Mouse (Mus musculus) hindbrain, postnatal 0 days (tissue): ENCODE results near the gene Jaml. TPM values are rescaled to one million over a fixed set of nuclear protein-coding genes. Genes with fewer than 3 reads are reported as not detected.
A peak's percentile ranks its signal among the peaks of the same experiment; 100 is the strongest.

Experiments
- ATAC-seq: fragments of 200-750 bp; cut with Nextera tagmentation; 2 replicates; pipeline ENCODE4 v1.8.0; 2017; ENCODE audit warnings: mild to moderate bottlenecking, moderate TSS enrichment, moderate library complexity
- DNase-seq: peaks from one replicate; pipeline ENCODE4 v3.0.0-alpha.2; 2015; ENCODE audit warnings: low spot score
- H3K27ac ChIP-seq: fragments of 300-500 bp; sonication (generic); 2 replicates; pipeline ENCODE4 v1.5.1; 2014; ENCODE audit warnings: mild to moderate bottlenecking
- H3K27me3 ChIP-seq: fragments of 300-500 bp; sonication (generic); 2 replicates; pipeline ENCODE4 v1.6.1; 2014; ENCODE audit warnings: low read length, mixed read lengths; ENCODE audit not compliant: insufficient read depth
- H3K36me3 ChIP-seq: fragments of 300-500 bp; sonication (generic); 2 replicates; pipeline ENCODE4 v1.6.1; 2014; ENCODE audit warnings: low read length, mixed read lengths; ENCODE audit not compliant: insufficient read depth
- H3K4me1 ChIP-seq: fragments of 300-500 bp; sonication (generic); 2 replicates; pipeline ENCODE4 v1.6.1; 2014; ENCODE audit warnings: antibody characterized with exemption, low read length, mixed read lengths; ENCODE audit not compliant: insufficient read depth
- H3K4me2 ChIP-seq: fragments of 300-500 bp; sonication (generic); 2 replicates; pipeline ENCODE4 v1.6.1; 2014; ENCODE audit warnings: low read depth, mild to moderate bottlenecking, low read length, moderate library complexity, mixed read lengths
- H3K4me3 ChIP-seq: fragments of 300-500 bp; sonication (generic); 2 replicates; pipeline ENCODE4 v1.5.1; 2014; ENCODE audit warnings: low read length
- H3K9ac ChIP-seq: fragments of 300-500 bp; sonication (generic); replicated peaks from 2 replicates; pipeline ENCODE4 v1.6.1; 2014; ENCODE audit warnings: mild to moderate bottlenecking, low read length, moderate library complexity, mixed read lengths
- H3K9me3 ChIP-seq: fragments of 300-500 bp; sonication (generic); 2 replicates; pipeline ENCODE4 v1.6.1; 2016; ENCODE audit warnings: low read length, mixed read lengths
- CTCF ChIP-seq: IDR thresholded peaks from 2 replicates; pipeline ENCODE4 v1.5.1; 2016; ENCODE audit warnings: antibody characterized with exemption, control low read depth, low read depth
- WGBS: fragments of 180-500 bp; shearing (Covaris S2); extraction: QIAGEN DNeasy Blood & Tissue Kit; methylation state at CpG from one replicate; pipeline ENCODE4 v1.1.7; 2014; 5-methylcytosine and 5-hydroxymethylcytosine counted together
- polyA plus RNA-seq: library from polyadenylated mRNA; unstranded; fragments of >200 nt; fragmentation: Nextera tagmentation; extraction: Ambion mirVana; gene quantifications from 2 replicates; pipeline ENCODE4 v1.2.1, GENCODE M21; 2015
- total RNA-seq: library from RNA; depleted of rRNA; stranded (reverse); fragments of >200 nt; gene quantifications from 2 replicates; pipeline ENCODE4 v1.2.3, GENCODE M21; 2014; rRNA removed

Gene Jaml
- total and polyA plus RNA-seq, 2 experiments from 2014 or later: 0.40 TPM; not detected in 1

DNA sequence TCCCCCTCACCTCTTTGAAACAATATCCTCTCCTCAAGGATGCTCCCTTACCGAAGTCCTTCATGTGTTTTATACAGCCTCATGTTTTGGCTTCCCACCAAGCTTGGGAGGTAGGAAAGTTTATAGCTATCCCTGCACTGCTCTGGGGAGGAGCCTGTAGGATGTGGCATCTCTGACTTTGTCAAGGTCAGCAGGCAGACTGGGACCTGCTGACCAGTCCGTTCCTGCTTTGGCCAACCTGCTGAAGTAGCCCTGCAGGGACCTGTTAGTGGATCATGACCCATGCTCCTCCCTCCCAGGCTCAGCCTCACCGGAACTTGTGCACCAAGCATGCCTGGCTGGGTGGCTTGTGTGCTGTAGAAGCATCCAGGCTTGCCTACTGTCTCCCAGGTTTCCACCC, 63.7 kb downstream of the Jaml start:
- TF ChIP-seq CTCF: no peak
- Histone ChIP-seq H3K9ac (no peak overlapping the region), H3K4me1 (0 out of 2 replicates have a peak, but pooled peaks cover 3% of the 10 kb centered on the region), H3K36me3 (no peaks in the 10 kb centered on the region), H3K27me3 (peaks cover 37% of the 10 kb centered on the region), H3K4me2 (no peak overlapping the region), H3K27ac (no peak overlapping the region), H3K4me3 (no peak overlapping the region), H3K9me3 (no peaks in the 10 kb centered on the region)
- ATAC-seq (no peak), DNase-seq (no peak)
- 56% methylated on average over 3 of the region's 3 CpGs for WGBS

DNA sequence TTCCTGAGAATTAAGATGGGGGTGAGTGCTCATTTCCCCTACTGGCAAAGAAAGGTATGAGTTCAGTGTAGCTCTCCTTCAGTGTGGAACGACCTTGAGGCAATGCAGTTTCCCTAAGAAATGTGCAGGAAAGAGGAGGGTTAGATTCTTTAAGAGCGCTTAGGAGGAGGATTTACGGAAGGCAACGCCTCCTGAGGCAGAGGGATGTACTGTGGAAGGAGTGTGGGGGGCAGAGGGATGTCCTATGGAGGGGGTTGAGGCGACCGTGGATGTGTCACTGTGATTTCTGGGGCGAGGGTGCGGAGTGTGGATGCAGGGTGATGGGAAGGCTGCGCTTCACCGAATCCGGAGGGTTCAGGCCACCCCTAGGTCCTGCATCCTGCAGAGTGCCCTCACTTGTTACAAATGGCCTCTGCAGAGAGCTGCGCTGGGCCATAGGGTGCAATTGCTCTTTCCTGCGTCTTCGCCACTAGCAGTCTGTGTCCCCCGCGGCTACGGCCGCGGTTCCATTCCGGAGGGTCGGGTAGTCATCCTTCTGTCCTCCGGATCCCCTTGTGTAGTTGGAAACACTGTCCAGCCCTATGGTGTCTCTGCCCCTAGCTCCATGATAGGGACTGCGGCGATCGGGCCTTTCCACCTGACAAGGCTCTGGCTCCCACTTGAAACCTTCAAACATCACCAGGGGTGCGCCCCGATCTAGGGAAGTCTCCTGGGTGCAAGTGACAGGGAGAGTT, 66.7 kb downstream of the Jaml start:
- H3K27me3 ChIP-seq: peaks cover 18% of the 10 kb centered on the region
- peak; percentile 14 for DNase-seq
- H3K4me3 ChIP-seq: peak overlapping the region; percentile 37
- TF ChIP-seq CTCF: peak; percentile 46
- WGBS: 4% methylated on average over 27 of the region's 27 CpGs
- no peaks in the 10 kb centered on the region for H3K9me3 ChIP-seq
- peak; percentile 68 for ATAC-seq
- no peaks in the 10 kb centered on the region for H3K36me3 ChIP-seq
- H3K9ac ChIP-seq: peak overlapping the region; percentile 37
- peak overlapping the region; percentile 78 for H3K4me2 ChIP-seq
- H3K4me1 ChIP-seq: 0 out of 2 replicates have a peak, but pooled peaks cover 3% of the 10 kb centered on the region
- no peak overlapping the region for H3K27ac ChIP-seq

DNA sequence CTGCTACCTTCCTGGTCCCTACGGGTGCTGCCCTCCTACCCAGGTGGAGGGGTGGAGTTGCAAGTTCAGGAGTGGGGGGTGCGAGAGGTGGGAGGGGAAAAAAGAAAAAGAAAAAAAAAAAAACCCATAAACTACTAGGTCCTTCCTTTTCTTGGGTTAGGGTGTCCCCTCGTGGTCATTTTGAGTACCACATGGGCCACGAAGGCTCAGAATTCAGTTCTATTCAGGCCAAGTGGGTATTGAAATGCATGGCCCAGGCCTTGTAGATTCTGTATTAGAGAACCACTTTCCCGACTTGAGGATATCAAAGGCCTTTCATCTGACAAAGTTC, 67.2 kb downstream of the Jaml start:
- peak; percentile 61; the same call in 1 of the 2 replicates for ATAC-seq
- peak overlapping the region; percentile 37 for H3K9ac ChIP-seq
- peak; percentile 84 for DNase-seq
- TF ChIP-seq CTCF: peak; percentile 94
- peak overlapping the region; percentile 37 for H3K4me3 ChIP-seq
- H3K36me3 ChIP-seq: no peaks in the 10 kb centered on the region
- no peaks in the 10 kb centered on the region for H3K9me3 ChIP-seq
- peak overlapping the region; percentile 78 for H3K4me2 ChIP-seq
- H3K27ac ChIP-seq: no peak overlapping the region
- peaks cover 19% of the 10 kb centered on the region for H3K27me3 ChIP-seq
- H3K4me1 ChIP-seq: 0 out of 2 replicates have a peak, but pooled peaks cover 3% of the 10 kb centered on the region
- WGBS: 0% methylated on average over 5 of the region's 5 CpGs

DNA sequence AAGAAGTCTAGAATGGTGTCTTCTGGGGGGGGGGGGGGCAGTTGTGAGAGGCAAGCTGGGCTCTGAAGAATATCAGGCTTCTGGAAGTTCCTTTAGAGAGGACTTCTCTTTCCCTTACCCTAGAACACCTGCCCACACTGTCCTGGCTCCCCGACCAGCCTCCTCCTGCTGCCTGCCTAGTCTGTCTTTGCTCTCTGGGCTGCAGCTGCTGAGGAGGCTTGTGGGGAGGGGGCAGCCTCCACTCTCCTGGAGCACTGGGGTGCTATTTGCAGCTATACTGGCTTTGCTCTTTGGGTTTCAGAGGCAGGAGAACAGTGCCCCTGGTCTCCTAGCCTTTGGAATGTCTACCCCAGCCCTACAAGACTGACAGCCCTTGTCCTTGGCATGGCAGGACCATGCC, 72.0 kb downstream of the Jaml start:
- ATAC-seq: no peak
- Histone ChIP-seq H3K4me1 (0 out of 2 replicates have a peak, but pooled peaks cover 2% of the 10 kb centered on the region), H3K9ac (no peak overlapping the region), H3K27me3 (0 out of 2 replicates have a peak, but pooled peaks cover 4% of the 10 kb centered on the region), H3K9me3 (no peaks in the 10 kb centered on the region), H3K36me3 (no peaks in the 10 kb centered on the region), H3K27ac (no peak overlapping the region), H3K4me3 (no peak overlapping the region), H3K4me2 (no peak overlapping the region)
- DNase-seq: no peak
- WGBS: 63% methylated on average over 1 of the region's 1 CpGs
- TF ChIP-seq CTCF: no peak

DNA sequence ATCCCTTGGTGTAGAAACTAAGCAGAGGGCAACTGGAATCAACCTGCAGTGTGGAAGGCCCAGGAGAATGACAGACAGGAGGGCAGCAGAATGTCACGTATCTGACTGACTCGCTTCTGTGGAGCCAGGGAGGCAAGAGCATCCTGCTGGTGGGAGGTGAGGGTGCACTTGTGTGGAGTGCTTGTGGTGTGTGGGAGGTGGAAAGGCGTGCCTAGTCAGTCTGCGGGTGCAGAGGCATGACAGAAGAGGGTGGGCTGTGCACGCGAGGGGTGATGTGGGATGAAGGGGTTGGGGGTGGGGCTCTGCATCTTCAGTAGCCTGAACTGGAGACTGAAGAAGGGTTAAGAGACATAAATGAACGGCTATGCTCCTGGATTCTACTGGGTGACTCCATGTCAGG, 74.4 kb downstream of the Jaml start:
- DNase-seq: no peak
- no peaks in the 10 kb centered on the region for H3K9me3 ChIP-seq
- H3K4me2 ChIP-seq: no peak overlapping the region
- H3K9ac ChIP-seq: no peak overlapping the region
- H3K27me3 ChIP-seq: 0 out of 2 replicates have a peak, but pooled peaks cover 4% of the 10 kb centered on the region
- H3K4me1 ChIP-seq: no peaks in the 10 kb centered on the region
- no peak for ATAC-seq
- no peaks in the 10 kb centered on the region for H3K36me3 ChIP-seq
- 78% methylated on average over 7 of the region's 7 CpGs for WGBS
- H3K27ac ChIP-seq: no peak overlapping the region
- no peak overlapping the region for H3K4me3 ChIP-seq
- TF ChIP-seq CTCF: no peak

Other genes with a start within 250 kb of the Jaml start
- gene Kmt2a, start 197.9 kb upstream of the Jaml start, total RNA-seq: 18.7 and 20.6 TPM in 2 replicates
- gene Kmt2a, start 197.9 kb upstream of the Jaml start, polyA plus RNA-seq: 14.4 and 19.0 TPM in 2 replicates
- 217 and 223 TPM in 2 replicates for gene Atp5l, start 158.4 kb upstream of the Jaml start, total RNA-seq
- 1,057 and 1,065 TPM in 2 replicates for gene Atp5l, start 158.4 kb upstream of the Jaml start, polyA plus RNA-seq
- gene Ube4a, start 113.6 kb upstream of the Jaml start, total RNA-seq: 42.9 and 44.5 TPM in 2 replicates
- 23.8 and 24.8 TPM in 2 replicates for gene Ube4a, start 113.6 kb upstream of the Jaml start, polyA plus RNA-seq
- gene Cd3g, start 98.8 kb upstream of the Jaml start, total RNA-seq: not detected in 2 replicates
- gene Cd3g, start 98.8 kb upstream of the Jaml start, polyA plus RNA-seq: not detected in 2 replicates
- gene Cd3d, start 97.4 kb upstream of the Jaml start, total RNA-seq: not detected in 2 replicates
- gene Cd3d, start 97.4 kb upstream of the Jaml start, polyA plus RNA-seq: 0.09 TPM in 1 of 2 replicates, not detected in the other
- not detected in 2 replicates for gene Cd3e, start 69.6 kb upstream of the Jaml start, total RNA-seq
- 0.16 and 0.20 TPM in 2 replicates for gene Cd3e, start 69.6 kb upstream of the Jaml start, polyA plus RNA-seq
- 2.0 and 4.1 TPM in 2 replicates for gene Mpzl2, start 39.4 kb upstream of the Jaml start, total RNA-seq
- 3.0 and 4.1 TPM in 2 replicates for gene Mpzl2, start 39.4 kb upstream of the Jaml start, polyA plus RNA-seq
- gene Mpzl3, start 24.0 kb upstream of the Jaml start, total RNA-seq: 0.50 and 1.8 TPM in 2 replicates
- 1.2 and 1.6 TPM in 2 replicates for gene Mpzl3, start 24.0 kb upstream of the Jaml start, polyA plus RNA-seq
- 9.9 and 14.3 TPM in 2 replicates for gene Scn2b, start 38.6 kb downstream of the Jaml start, total RNA-seq
- 9.0 and 9.7 TPM in 2 replicates for gene Scn2b, start 38.6 kb downstream of the Jaml start, polyA plus RNA-seq
- 2.2 TPM in 2 replicates for gene Scn4b, start 59.2 kb downstream of the Jaml start, total RNA-seq
- 0.79 and 0.85 TPM in 2 replicates for gene Scn4b, start 59.2 kb downstream of the Jaml start, polyA plus RNA-seq
- gene BC049352, start 102.8 kb downstream of the Jaml start, total RNA-seq: not detected in 2 replicates
- 0.16 and 0.19 TPM in 2 replicates for gene BC049352, start 102.8 kb downstream of the Jaml start, polyA plus RNA-seq
- 1.1 TPM in 1 of 2 replicates, not detected in the other for gene Tmprss4, start 124.9 kb downstream of the Jaml start, total RNA-seq
- not detected in 2 replicates for gene Tmprss4, start 124.9 kb downstream of the Jaml start, polyA plus RNA-seq
- gene Il10ra, start 190.0 kb downstream of the Jaml start, total RNA-seq: 1.4 and 1.5 TPM in 2 replicates
- 0.70 and 0.83 TPM in 2 replicates for gene Il10ra, start 190.0 kb downstream of the Jaml start, polyA plus RNA-seq
- gene Tmprss13, start 239.9 kb downstream of the Jaml start, total RNA-seq: 0.04 TPM in 1 of 2 replicates, not detected in the other
- gene Tmprss13, start 239.9 kb downstream of the Jaml start, polyA plus RNA-seq: not detected in 2 replicates